Mouse (Mus musculus) limb, embryonic 13.5 days (tissue): ENCODE results near the gene Ntng1. TPM values are rescaled to one million over a fixed set of nuclear protein-coding genes. Genes with fewer than 3 reads are reported as not detected.
"Not testable (repeated sequence)": the region's sequence is repeated elsewhere in the genome, so short reads cannot be mapped to it uniquely, and the experiment has no call there.

Experiments
- ATAC-seq: fragments of 200-750 bp; cut with Nextera tagmentation; 2 replicates; pipeline ENCODE4 v1.8.0; 2017; ENCODE audit warnings: low read depth, moderate number of reproducible peaks, moderate TSS enrichment; ENCODE audit not compliant: low FRiP score
- H3K27ac ChIP-seq: fragments of 300-500 bp; sonication (generic); 2 replicates; pipeline ENCODE4 v1.5.1; 2015; ENCODE audit warnings: inconsistent platforms, mild to moderate bottlenecking, moderate library complexity
- H3K27me3 ChIP-seq: fragments of 300-500 bp; sonication (generic); 2 replicates; pipeline ENCODE4 v1.6.1; 2015; ENCODE audit warnings: mild to moderate bottlenecking, inconsistent platforms
- H3K36me3 ChIP-seq: fragments of 300-500 bp; sonication (generic); 2 replicates; pipeline ENCODE4 v1.6.1; 2015; ENCODE audit warnings: inconsistent platforms, mild to moderate bottlenecking, moderate library complexity
- H3K4me1 ChIP-seq: fragments of 300-500 bp; sonication (generic); 2 replicates; pipeline ENCODE4 v1.6.1; 2015; ENCODE audit warnings: inconsistent platforms
- H3K4me2 ChIP-seq: fragments of 300-500 bp; sonication (generic); replicated peaks from 2 replicates; pipeline ENCODE4 v1.6.1; 2015; ENCODE audit warnings: inconsistent platforms, mild to moderate bottlenecking, moderate library complexity
- H3K4me3 ChIP-seq: fragments of 300-500 bp; sonication (generic); 2 replicates; pipeline ENCODE4 v1.5.1; 2015; ENCODE audit warnings: moderate library complexity, mild to moderate bottlenecking, inconsistent platforms
- H3K9ac ChIP-seq: fragments of 300-500 bp; sonication (generic); 2 replicates; pipeline ENCODE4 v1.6.1; 2015; ENCODE audit warnings: mild to moderate bottlenecking, inconsistent platforms
- H3K9me3 ChIP-seq: fragments of 300-500 bp; sonication (generic); 2 replicates; pipeline ENCODE4 v1.6.1; 2016; ENCODE audit warnings: inconsistent platforms
- whole genome bisulfite sequencing: fragments of 180-500 bp; shearing (Covaris S2); methylation state at CpG from one replicate; pipeline ENCODE4 v1.1.7; 2015; 5-methylcytosine and 5-hydroxymethylcytosine counted together
- polyA plus RNA-seq: library from polyadenylated mRNA; unstranded; fragments of >200 nt; fragmentation: Nextera tagmentation; extraction: Ambion mirVana; gene quantifications from 2 replicates; pipeline ENCODE4 v1.2.1, GENCODE M21; 2015

The Ntng1 gene
- polyA plus RNA-seq, 1 experiment from 2014 or later: 8.6 TPM

DNA sequence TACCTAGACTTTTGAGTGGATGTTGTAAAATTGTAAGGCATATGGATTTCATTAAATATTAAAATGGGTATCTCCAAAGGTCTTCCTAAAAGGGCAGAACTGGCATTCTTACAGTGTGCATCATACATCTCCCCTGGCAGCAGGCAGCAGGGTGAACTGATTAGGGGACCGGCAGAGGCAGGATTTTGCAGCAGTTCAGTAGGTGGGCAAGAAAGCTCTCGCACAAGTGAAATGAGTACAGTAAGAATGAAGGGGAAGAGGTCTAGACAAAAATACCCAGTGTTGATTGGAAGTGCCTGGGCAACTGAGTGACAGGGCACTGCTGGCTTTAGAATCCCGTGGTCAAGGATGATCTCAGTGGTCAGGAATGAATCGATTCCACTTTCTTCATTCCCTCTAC, 378.7 kb downstream of the Ntng1 start:
- H3K4me3 ChIP-seq: no peak overlapping the region
- no peak overlapping the region for H3K9ac ChIP-seq
- no peaks in the 10 kb centered on the region for H3K36me3 ChIP-seq
- H3K9me3 ChIP-seq: no peaks in the 10 kb centered on the region
- 68% methylated on average over 4 of the region's 4 CpGs for WGBS
- no peaks in the 10 kb centered on the region for H3K4me1 ChIP-seq
- H3K27ac ChIP-seq: no peak overlapping the region
- H3K4me2 ChIP-seq: no peak overlapping the region
- no peak for ATAC-seq
- H3K27me3 ChIP-seq: no peaks in the 10 kb centered on the region

DNA sequence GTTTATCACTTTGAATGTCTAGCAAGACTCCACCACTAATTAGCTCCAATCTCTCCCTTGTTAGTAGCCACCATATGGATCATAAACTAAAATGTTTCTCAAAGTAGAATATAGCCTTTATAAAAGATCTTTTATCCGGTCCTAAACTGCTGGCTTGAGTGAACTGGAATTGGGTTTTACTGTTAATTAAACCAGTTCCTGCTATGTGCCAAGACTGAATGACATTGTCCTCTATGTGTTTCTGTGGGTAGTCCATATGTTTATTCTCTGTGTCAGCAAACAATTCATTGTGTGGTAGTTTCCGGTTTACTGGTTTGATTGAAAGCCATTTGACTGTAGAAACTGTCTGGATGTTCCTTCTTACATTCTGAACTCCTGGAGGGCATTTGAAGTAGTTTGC, 387.4 kb downstream of the Ntng1 start:
- Histone ChIP-seq H3K36me3 (no peaks in the 10 kb centered on the region), H3K4me1 (no peaks in the 10 kb centered on the region), H3K9ac (no peak overlapping the region), H3K4me2 (no peak overlapping the region), H3K4me3 (no peak overlapping the region), H3K9me3 (no peaks in the 10 kb centered on the region), H3K27ac (no peak overlapping the region), H3K27me3 (no peaks in the 10 kb centered on the region)
- WGBS: 67% methylated on average over 2 of the region's 2 CpGs
- no peak for ATAC-seq

DNA sequence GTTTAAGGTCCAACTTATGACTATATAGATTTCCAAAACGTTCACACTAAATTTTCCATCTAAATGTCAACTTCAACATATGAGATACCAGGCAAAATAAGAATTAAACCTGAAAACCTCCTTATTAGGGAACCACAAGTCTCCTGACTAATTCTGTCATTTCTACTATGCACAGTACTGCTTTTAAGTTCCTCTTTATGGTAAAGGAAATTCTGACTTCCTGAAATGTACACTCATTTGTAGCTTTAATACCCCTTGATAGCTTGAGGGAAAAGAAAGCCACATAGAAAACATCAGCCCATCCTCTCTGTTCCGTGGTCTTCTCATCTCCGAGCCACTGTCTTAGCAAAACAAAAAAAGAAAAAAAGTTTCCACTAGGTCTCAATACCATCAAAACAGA, 396.2 kb downstream of the Ntng1 start:
- H3K27me3 ChIP-seq, H3K9me3 ChIP-seq, H3K36me3 ChIP-seq, H3K27ac ChIP-seq, H3K9ac ChIP-seq, H3K4me3 ChIP-seq, ATAC-seq, H3K4me2 ChIP-seq, H3K4me1 ChIP-seq: not testable (repeated sequence)
- WGBS: 64% methylated on average over 3 of the region's 3 CpGs

DNA sequence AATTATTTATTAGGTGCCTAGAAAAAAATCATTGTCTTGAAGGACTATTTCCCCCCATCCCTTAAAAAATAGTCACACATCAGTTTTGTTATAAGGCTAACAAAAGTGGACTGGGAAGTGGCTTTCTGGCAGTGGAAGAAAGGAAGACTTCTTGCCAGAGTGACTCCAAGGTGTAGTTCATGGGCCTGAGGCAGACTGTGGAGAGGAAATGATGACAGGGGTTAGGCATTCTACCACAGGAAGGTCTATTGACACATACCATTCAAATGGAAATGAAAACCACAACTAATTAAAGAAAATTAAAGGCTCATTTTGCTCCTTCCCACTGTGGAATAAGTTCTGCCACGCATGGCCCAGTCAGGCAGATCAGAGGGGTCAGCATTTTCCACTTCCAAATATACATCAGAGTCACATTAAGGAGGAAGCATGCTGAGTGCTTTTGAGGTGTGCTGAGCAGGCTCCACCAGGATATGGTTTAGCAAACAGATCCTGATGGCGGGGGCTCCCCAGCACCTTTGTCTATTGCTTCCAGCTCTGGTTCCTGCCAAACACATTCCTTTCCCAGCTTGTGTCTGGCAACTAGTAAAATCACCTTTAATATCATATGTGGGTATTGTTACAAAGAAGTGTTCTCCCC, 403.2 kb downstream of the Ntng1 start:
- H3K27me3 ChIP-seq: no peaks in the 10 kb centered on the region
- H3K4me1 ChIP-seq: peaks cover 9% of the 10 kb centered on the region
- no peak overlapping the region for H3K9ac ChIP-seq
- no peak overlapping the region for H3K4me3 ChIP-seq
- 11% methylated on average over 2 of the region's 2 CpGs for WGBS
- H3K4me2 ChIP-seq: no peak overlapping the region
- no peaks in the 10 kb centered on the region for H3K36me3 ChIP-seq
- no peak overlapping the region for H3K27ac ChIP-seq
- ATAC-seq: peak; percentile 71
- H3K9me3 ChIP-seq: no peaks in the 10 kb centered on the region

DNA sequence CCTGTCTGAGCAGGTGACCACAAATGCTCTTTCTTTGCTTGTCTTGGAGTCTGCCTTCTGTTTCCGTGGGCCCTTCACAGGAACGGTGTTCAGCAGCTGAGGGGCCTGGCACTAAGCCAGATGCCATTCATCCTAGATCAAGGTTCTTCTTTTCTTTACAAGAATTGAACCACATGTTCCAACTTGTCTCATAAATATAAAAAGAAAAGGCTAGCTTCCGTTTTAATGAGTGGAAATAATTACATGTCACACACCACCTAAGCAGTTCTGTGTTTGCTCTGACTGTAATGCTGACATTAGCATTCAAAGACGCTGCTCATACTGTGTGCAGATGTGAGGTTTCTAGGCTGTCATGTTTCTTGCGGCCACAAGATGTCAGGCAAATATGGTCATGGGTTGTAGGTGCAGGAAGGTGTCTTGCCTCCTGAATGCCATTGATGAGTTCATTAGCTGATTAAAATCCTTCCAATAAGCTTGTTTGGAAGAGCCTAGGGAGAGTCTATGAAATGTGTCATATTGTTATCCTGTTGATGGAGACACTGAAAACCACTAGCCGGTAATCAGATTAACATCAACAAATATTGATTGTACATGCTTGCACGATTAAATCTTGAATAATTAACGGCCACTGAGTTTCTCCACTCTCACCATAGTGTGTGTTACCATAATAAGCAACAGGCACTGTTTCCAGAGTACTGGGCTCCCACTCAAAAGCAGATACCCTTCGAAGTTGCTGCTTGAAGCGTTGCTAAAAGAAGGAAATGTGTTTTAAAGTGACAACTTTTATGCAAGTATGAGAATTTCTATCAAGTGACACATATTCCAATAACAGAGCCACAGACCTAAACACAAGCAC, 411.3 kb downstream of the Ntng1 start:
- no peak overlapping the region for H3K4me3 ChIP-seq
- no peaks in the 10 kb centered on the region for H3K9me3 ChIP-seq
- H3K4me1 ChIP-seq: peaks cover 14% of the 10 kb centered on the region; the same call in 1 of the 2 replicates
- no peak overlapping the region for H3K4me2 ChIP-seq
- WGBS: 42% methylated on average over 10 of the region's 10 CpGs
- no peaks in the 10 kb centered on the region for H3K36me3 ChIP-seq
- no peak overlapping the region for H3K9ac ChIP-seq
- ATAC-seq: peak; percentile 92
- peaks cover 7% of the 10 kb centered on the region for H3K27me3 ChIP-seq
- H3K27ac ChIP-seq: no peak overlapping the region

DNA sequence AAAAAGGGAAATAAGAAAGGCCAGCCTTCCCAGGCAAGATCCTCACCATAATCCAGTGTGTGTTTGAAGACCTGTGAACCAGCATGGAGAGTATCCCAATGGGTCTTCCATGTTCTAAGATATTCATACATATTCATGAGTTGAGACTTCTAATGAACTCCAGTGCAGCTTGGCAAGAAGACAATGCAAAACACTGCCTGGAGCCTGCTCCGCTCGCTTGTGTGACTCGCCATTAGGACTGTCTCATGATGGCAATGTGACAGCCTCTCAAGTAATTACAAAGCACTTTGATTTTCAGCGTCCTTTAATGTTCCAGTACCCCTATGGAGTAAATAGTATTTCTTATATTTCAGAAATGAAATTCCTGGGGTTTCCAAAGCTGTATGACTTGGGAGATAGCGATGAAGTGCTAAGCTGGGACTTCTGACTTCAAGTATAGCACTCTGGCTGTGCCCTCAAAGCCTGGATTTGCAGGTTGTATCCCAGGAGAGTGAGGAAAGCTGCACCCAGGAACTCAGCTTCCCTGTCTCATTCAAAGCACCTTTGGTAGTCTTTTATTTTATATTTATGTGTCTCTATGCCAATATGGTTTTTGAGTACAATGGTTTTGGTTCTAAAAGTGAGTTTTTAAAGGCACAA, 412.1 kb downstream of the Ntng1 start:
- H3K36me3 ChIP-seq: no peaks in the 10 kb centered on the region
- no peak overlapping the region for H3K4me2 ChIP-seq
- no peak overlapping the region for H3K27ac ChIP-seq
- H3K27me3 ChIP-seq: peaks cover 7% of the 10 kb centered on the region
- no peak overlapping the region for H3K9ac ChIP-seq
- 67% methylated on average over 5 of the region's 5 CpGs for WGBS
- no peak overlapping the region for H3K4me3 ChIP-seq
- no peak for ATAC-seq
- no peaks in the 10 kb centered on the region for H3K9me3 ChIP-seq
- H3K4me1 ChIP-seq: peaks cover 14% of the 10 kb centered on the region; the same call in 1 of the 2 replicates

Other genes starting within 250 kb of the Ntng1 start
- gene Prmt6, start 107.0 kb upstream of the Ntng1 start, polyA plus RNA-seq: 27.4 and 28.8 TPM in 2 replicates